Mouse (Mus musculus) forebrain, embryonic 12.5 days (tissue): ENCODE results near the gene Gm28042. TPM values are rescaled to one million over a fixed set of nuclear protein-coding genes. Genes with fewer than 3 reads are reported as not detected.

Experiments used
- ATAC-seq: fragments of 200-750 bp; cut with Nextera tagmentation; 2 replicates; pipeline ENCODE4 v1.8.0; 2017; ENCODE audit warnings: moderate TSS enrichment; ENCODE audit not compliant: low FRiP score
- H3K27ac ChIP-seq: fragments of 300-500 bp; sonication (generic); 2 replicates; pipeline ENCODE4 v1.5.1; 2016; ENCODE audit warnings: mild to moderate bottlenecking
- H3K27me3 ChIP-seq: fragments of 300-500 bp; sonication (generic); 2 replicates; pipeline ENCODE4 v1.6.1; 2016; ENCODE audit warnings: mild to moderate bottlenecking
- H3K36me3 ChIP-seq: fragments of 300-500 bp; sonication (generic); replicated peaks from 2 replicates; pipeline ENCODE4 v1.6.1; 2016; ENCODE audit warnings: mild to moderate bottlenecking
- H3K4me1 ChIP-seq: fragments of 300-500 bp; sonication (generic); 2 replicates; pipeline ENCODE4 v1.6.1; 2016
- H3K4me2 ChIP-seq: fragments of 300-500 bp; sonication (generic); 2 replicates; pipeline ENCODE4 v1.6.1; 2016; ENCODE audit warnings: mild to moderate bottlenecking, moderate library complexity
- H3K4me3 ChIP-seq: fragments of 300-500 bp; sonication (generic); replicated peaks from 2 replicates; pipeline ENCODE4 v1.5.1; 2016; ENCODE audit warnings: mild to moderate bottlenecking
- H3K9ac ChIP-seq: fragments of 300-500 bp; sonication (generic); 2 replicates; pipeline ENCODE4 v1.6.1; 2016; ENCODE audit warnings: mild to moderate bottlenecking
- H3K9me3 ChIP-seq: fragments of 300-500 bp; sonication (generic); 2 replicates; pipeline ENCODE4 v1.6.1; 2016
- WGBS: fragments of 180-500 bp; shearing (Covaris S2); methylation state at CpG from one replicate; pipeline ENCODE4 v1.1.7; 2016; 5-methylcytosine and 5-hydroxymethylcytosine counted together
- polyA plus RNA-seq: library from polyadenylated mRNA; unstranded; fragments of >200 nt; fragmentation: Nextera tagmentation; extraction: Ambion mirVana; gene quantifications from 2 replicates; pipeline ENCODE4 v1.2.1, GENCODE M21; 2016

Gm28042 gene
- polyA plus RNA-seq = 6.9 and 7.3 TPM in 2 replicates

DNA sequence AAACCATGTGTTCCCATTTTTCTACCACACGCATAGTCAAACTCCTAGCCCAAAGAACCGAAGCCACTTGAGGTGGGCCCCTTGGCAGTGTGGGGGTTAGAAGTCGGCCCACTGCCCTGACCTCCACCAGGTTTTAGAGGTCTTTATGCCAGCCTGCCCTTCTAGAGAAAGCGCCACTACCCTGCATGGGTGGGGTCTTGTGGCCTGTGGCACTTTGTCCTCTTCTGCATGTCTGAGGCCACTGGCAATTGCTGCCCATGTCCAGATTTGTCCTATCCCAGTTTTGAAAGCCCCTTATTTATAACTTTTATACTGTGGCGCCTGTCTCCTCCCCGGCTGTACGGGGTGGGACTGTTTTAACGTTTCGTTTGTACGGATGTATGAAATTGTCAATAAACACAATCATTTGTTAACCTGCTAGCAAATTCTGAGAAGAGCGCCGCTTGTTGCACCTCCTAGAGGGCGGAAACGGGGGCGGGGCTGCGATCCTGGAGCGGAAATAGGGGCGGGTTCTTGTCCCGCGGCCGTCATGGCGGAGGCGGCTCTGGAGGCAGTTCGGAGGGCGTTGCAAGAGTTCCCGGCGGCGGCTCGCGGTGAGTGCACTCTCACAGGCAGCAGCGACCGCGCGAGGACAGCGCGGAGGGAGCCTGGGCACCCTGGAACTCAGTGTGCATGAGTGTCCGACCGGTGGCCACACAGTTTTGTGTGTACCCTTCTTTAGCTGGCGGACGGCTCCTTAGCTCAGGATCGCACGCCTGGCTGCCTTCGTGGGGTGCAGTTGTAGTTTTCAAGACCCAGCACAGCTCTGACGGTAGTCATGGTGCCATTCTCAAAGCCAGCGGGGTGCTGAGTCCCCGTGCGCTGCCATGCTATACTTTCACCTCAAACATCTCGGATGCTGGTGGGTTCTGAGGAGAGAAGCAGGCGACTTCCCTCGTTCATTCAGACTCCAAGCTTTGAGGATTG, at the start of gene Gm28042, which contains the start of gene Jmjd7:
Gene Gm28042, plus strand, starts transcription at position 510 of the 966 bp plus-strand sequence.
Gene Jmjd7, plus strand, starts transcription at position 500 of the 966 bp plus-strand sequence.
- Histone ChIP-seq H3K27ac (peak within 1 kb of the TSS; percentile 87), H3K9ac (peak within 1 kb of the TSS; percentile 90), H3K9me3 (no peaks in the 10 kb centered on the region), H3K4me1 (peaks cover 15% of the 10 kb centered on the region), H3K36me3 (peaks cover 53% of the 10 kb centered on the region), H3K4me2 (peak within 1 kb of the TSS; percentile 61), H3K4me3 (peak within 1 kb of the TSS; percentile 84), H3K27me3 (no peaks in the 10 kb centered on the region)
- peak; percentile 90 for ATAC-seq
- 6% methylated on average over 50 of the region's 50 CpGs for WGBS

- no peak overlapping the region for H3K4me3 ChIP-seq
- no peak overlapping the region for H3K9ac ChIP-seq
- no peaks in the 10 kb centered on the region for H3K27me3 ChIP-seq
- 89% methylated on average over 7 of the region's 7 CpGs for WGBS
- no peaks in the 10 kb centered on the region for H3K9me3 ChIP-seq
- ATAC-seq = no peak
- no peak overlapping the region for H3K27ac ChIP-seq
- peaks cover 10% of the 10 kb centered on the region; the same call in 1 of the 2 replicates for H3K4me1 ChIP-seq
- H3K4me2 ChIP-seq = no peak overlapping the region
- H3K36me3 ChIP-seq = peaks cover 2% of the 10 kb centered on the region; the same call in 1 of the 2 replicates
These were observed 46.8 kb upstream of the Gm28042 start for GRCm38 (mm10) chr2:119980343-119980986.

GRCm38 (mm10) chr2:119981631-119982030, 45.7 kb upstream of the Gm28042 start:
- Histone ChIP-seq H3K4me2 (no peak overlapping the region), H3K36me3 (peaks cover 2% of the 10 kb centered on the region; the same call in 1 of the 2 replicates), H3K9me3 (no peaks in the 10 kb centered on the region), H3K27me3 (no peaks in the 10 kb centered on the region), H3K27ac (no peak overlapping the region), H3K9ac (no peak overlapping the region), H3K4me3 (no peak overlapping the region), H3K4me1 (peaks cover 10% of the 10 kb centered on the region; the same call in 1 of the 2 replicates)
- ATAC-seq = no peak
- WGBS = 88% methylated on average over 2 of the region's 2 CpGs

- Histone ChIP-seq H3K4me2 (no peak overlapping the region), H3K4me3 (no peak overlapping the region), H3K9me3 (no peaks in the 10 kb centered on the region), H3K27me3 (no peaks in the 10 kb centered on the region), H3K9ac (no peak overlapping the region), H3K4me1 (no peaks in the 10 kb centered on the region), H3K27ac (no peak overlapping the region), H3K36me3 (peaks cover 2% of the 10 kb centered on the region; the same call in 1 of the 2 replicates)
- ATAC-seq = no peak
- WGBS = 69% methylated on average over 8 of the region's 8 CpGs
These were observed 41.4 kb upstream of the Gm28042 start for GRCm38 (mm10) chr2:119985871-119986270.

DNA sequence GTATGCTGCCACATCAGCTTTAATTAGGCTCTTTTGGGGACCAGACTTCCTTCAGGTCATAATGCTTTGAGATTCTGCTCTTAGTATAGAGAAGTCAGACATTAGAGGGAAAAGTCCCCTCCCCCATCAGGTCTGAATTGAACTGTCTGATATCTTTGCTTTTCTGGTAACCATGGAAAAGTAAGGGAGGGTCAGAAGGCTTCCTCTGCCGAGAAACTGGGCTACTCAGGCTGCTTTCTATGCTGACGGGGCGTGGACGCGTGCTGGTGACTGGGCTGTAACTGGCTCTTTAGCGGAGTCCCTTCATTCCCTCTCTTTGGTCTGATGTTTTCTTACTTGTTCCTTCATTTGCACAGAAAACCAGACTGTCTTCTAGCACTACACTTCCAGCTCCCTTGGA, 40.9 kb upstream of the Gm28042 start:
- Histone ChIP-seq H3K4me1 (no peaks in the 10 kb centered on the region), H3K9ac (no peak overlapping the region), H3K27ac (no peak overlapping the region)

DNA sequence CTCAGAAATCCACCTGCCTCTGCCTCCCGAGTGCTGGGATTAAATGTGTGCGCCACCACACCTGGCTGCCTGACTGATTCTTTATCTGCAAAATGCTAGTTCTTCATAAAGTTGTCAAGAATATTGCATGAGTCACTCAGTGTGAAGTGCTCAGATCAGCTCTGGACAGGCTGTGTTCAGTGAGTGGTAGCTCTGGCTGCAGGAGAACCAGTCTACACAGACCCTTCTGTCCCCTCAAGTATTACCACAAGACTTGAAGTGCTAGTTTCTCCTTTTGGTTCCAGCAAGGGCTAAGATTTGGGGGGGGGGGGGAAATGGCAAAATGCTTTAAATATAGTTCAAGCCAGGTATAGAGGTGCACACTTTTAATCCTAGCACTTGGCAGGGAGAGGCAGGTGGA, 39.9 kb upstream of the Gm28042 start:
- H3K9ac ChIP-seq = no peak overlapping the region
- no peak overlapping the region for H3K4me3 ChIP-seq
- no peak overlapping the region for H3K4me2 ChIP-seq
- H3K9me3 ChIP-seq = no peaks in the 10 kb centered on the region
- no peaks in the 10 kb centered on the region for H3K4me1 ChIP-seq
- ATAC-seq = no peak
- WGBS = 98% methylated on average over 2 of the region's 2 CpGs
- peaks cover under 1% of the 10 kb centered on the region; the same call in 1 of the 2 replicates for H3K36me3 ChIP-seq
- no peak overlapping the region for H3K27ac ChIP-seq
- no peaks in the 10 kb centered on the region for H3K27me3 ChIP-seq

More for the DNA sequence above, 40.9 kb upstream of the Gm28042 start:
- 78% methylated on average over 6 of the region's 6 CpGs for WGBS
- H3K4me3 ChIP-seq = no peak overlapping the region
- H3K27me3 ChIP-seq = no peaks in the 10 kb centered on the region
- no peak for ATAC-seq
- no peak overlapping the region for H3K4me2 ChIP-seq
- peaks cover 2% of the 10 kb centered on the region; the same call in 1 of the 2 replicates for H3K36me3 ChIP-seq
- no peaks in the 10 kb centered on the region for H3K9me3 ChIP-seq

- no peaks in the 10 kb centered on the region for H3K9me3 ChIP-seq
- H3K4me3 ChIP-seq = no peak overlapping the region
- WGBS = 89% methylated on average over 4 of the region's 4 CpGs
- H3K27me3 ChIP-seq = no peaks in the 10 kb centered on the region
- H3K4me2 ChIP-seq = no peak overlapping the region
- no peak for ATAC-seq
- no peak overlapping the region for H3K27ac ChIP-seq
- no peaks in the 10 kb centered on the region for H3K36me3 ChIP-seq
- H3K4me1 ChIP-seq = no peaks in the 10 kb centered on the region
- H3K9ac ChIP-seq = no peak overlapping the region
These were observed 38.3 kb upstream of the Gm28042 start for GRCm38 (mm10) chr2:119988952-119989351.

- H3K36me3 ChIP-seq = no peaks in the 10 kb centered on the region
- no peak overlapping the region for H3K4me3 ChIP-seq
- no peak overlapping the region for H3K9ac ChIP-seq
- WGBS = 91% methylated on average over 6 of the region's 6 CpGs
- H3K4me1 ChIP-seq = no peaks in the 10 kb centered on the region
- no peak for ATAC-seq
- H3K27me3 ChIP-seq = no peaks in the 10 kb centered on the region
- no peaks in the 10 kb centered on the region for H3K9me3 ChIP-seq
- H3K27ac ChIP-seq = no peak overlapping the region
- no peak overlapping the region for H3K4me2 ChIP-seq
These were observed 36.4 kb upstream of the Gm28042 start for GRCm38 (mm10) chr2:119990881-119991280.

DNA sequence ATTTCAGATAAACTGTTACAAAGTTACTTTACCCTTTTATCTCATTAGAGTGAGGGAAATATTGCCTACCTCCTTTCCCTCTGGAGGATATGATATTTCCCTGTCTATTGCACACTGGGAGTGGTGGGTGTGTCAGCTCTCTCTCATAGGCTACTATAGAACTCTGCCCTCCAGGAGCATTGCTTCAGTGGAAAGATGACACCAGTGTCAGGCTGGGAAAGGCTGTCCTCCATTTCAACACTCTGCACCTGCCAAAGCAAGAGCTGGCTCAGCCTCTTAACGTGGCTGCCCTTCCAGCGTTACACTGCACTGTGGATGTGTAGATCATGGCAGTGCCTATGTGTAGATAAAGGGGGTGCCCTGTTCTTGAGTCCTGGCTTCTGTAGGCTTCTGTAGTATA, 34.9 kb upstream of the Gm28042 start:
- 87% methylated on average over 2 of the region's 2 CpGs for WGBS
- no peaks in the 10 kb centered on the region for H3K9me3 ChIP-seq
- H3K27ac ChIP-seq = no peak overlapping the region
- ATAC-seq = no peak
- H3K4me2 ChIP-seq = no peak overlapping the region
- no peak overlapping the region for H3K9ac ChIP-seq
- H3K36me3 ChIP-seq = no peaks in the 10 kb centered on the region
- no peaks in the 10 kb centered on the region for H3K27me3 ChIP-seq
- no peak overlapping the region for H3K4me3 ChIP-seq
- no peaks in the 10 kb centered on the region for H3K4me1 ChIP-seq

DNA sequence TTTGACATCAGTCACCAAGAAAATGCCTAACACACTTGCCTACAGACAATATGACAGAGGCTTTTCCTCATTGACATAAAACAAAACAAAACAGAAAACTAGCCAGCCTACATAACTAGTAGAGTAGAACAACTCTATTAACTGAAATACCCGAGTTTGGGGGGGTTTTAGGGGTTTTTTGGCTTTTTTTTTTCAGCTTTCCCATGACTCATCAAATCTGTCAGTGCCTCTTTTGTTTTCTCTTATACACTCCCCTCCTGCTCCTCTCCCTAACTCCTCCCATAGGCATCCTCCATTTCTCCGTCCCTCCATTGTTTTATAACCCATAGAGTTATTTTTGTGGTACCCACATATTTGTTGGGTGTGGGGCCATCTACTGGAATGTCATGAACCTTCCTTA, 33.8 kb upstream of the Gm28042 start:
- Histone ChIP-seq H3K27me3 (no peaks in the 10 kb centered on the region), H3K9me3 (no peaks in the 10 kb centered on the region), H3K4me1 (no peaks in the 10 kb centered on the region), H3K4me3 (no peak overlapping the region), H3K4me2 (no peak overlapping the region), H3K9ac (no peak overlapping the region), H3K36me3 (no peaks in the 10 kb centered on the region), H3K27ac (no peak overlapping the region)
- no peak for ATAC-seq
- WGBS = 37% methylated on average over 2 of the region's 2 CpGs

GRCm38 (mm10) chr2:119994839-119995238, 32.5 kb upstream of the Gm28042 start:
- H3K27me3 ChIP-seq = no peaks in the 10 kb centered on the region
- H3K36me3 ChIP-seq = 0 out of 2 replicates have a peak, but pooled peaks cover 2% of the 10 kb centered on the region
- no peak overlapping the region for H3K4me2 ChIP-seq
- H3K9me3 ChIP-seq = no peaks in the 10 kb centered on the region
- no peak overlapping the region for H3K9ac ChIP-seq
- no peak overlapping the region for H3K27ac ChIP-seq
- WGBS = 92% methylated on average over 6 of the region's 6 CpGs
- no peak for ATAC-seq
- no peaks in the 10 kb centered on the region for H3K4me1 ChIP-seq
- no peak overlapping the region for H3K4me3 ChIP-seq
